Mouse (Mus musculus): ENCODE measurements around the gene Fam104a.

DNA sequence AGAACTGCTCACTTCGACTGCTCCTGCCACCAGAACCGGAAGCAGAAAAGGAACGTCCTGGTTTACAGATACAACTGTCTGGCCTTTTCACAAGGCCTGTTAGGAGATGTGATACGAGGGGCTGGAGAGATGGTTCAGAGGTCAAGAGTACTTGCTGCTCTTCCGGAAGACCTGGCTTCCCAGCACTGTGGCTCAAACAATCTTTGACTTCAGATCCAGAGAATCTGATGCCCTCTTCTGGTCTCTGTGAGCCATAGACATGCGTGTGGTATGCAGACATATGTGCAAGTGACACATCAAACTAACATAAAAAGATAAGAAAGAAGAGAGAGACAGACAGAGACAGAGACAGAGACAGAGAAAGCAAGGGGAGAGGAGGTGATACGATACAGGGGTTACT, 51.7 kb downstream of the Fam104a start:
- TF ChIP-seq POLR2A (IDR thresholded peaks at IDR 0.05; ENCODE audit: extremely low read depth, insufficient read depth, low read length) (no peak), CTCF (IDR thresholded peaks at IDR 0.05; ENCODE audit: low read depth, low read length) (no peak)

Measured in liver, adult 2 months (tissue).